Mouse (Mus musculus) lung, postnatal 0 days (tissue): ENCODE measurements around the gene Alppl2.

Source experiments
- CTCF ChIP-seq: IDR thresholded peaks from 2 replicates; pipeline ENCODE4 v1.5.1; 2016; ENCODE audit warnings: antibody characterized with exemption, mild to moderate bottlenecking
- EP300 ChIP-seq: IDR thresholded peaks from 2 replicates; pipeline ENCODE4 v1.6.1; 2016; ENCODE audit warnings: antibody characterized with exemption, mild to moderate bottlenecking, control low read depth

GRCm38 (mm10) chr1:87051369-87051768 is 38.4 kb downstream of the Alppl2 start:
- TF ChIP-seq CTCF (no peak), EP300 (no peak)
